Mouse (Mus musculus) stomach, embryonic 14.5 days (tissue): ENCODE data around the gene Tmpo. TPM values are rescaled to one million over a fixed set of nuclear protein-coding genes. Genes with fewer than 3 reads are reported as not detected.

Experiments
- ATAC-seq: fragments of 200-750 bp; cut with Nextera tagmentation; 2 replicates; pipeline ENCODE4 v1.8.0; 2017; ENCODE audit warnings: low read depth, moderate TSS enrichment; ENCODE audit not compliant: insufficient number of reproducible peaks, insufficient read depth, low FRiP score
- H3K27ac ChIP-seq: fragments of 300-500 bp; sonication (generic); 2 replicates; pipeline ENCODE4 v1.5.1; 2014; ENCODE audit warnings: mild to moderate bottlenecking, low read length, moderate library complexity, mixed read lengths
- H3K27me3 ChIP-seq: fragments of 300-500 bp; sonication (generic); 2 replicates; pipeline ENCODE4 v1.6.1; 2014; ENCODE audit warnings: low read length, control low read depth, mixed read lengths; ENCODE audit not compliant: control insufficient read depth, insufficient read depth
- H3K36me3 ChIP-seq: fragments of 300-500 bp; sonication (generic); 2 replicates; pipeline ENCODE4 v1.6.1; 2014; ENCODE audit warnings: mild to moderate bottlenecking, control low read depth, low read length, moderate library complexity, mixed read lengths; ENCODE audit not compliant: control insufficient read depth, insufficient read depth
- H3K4me1 ChIP-seq: fragments of 300-500 bp; sonication (generic); 2 replicates; pipeline ENCODE4 v1.6.1; 2014; ENCODE audit warnings: low read length, control low read depth, mixed read lengths; ENCODE audit not compliant: control insufficient read depth, insufficient read depth
- H3K4me2 ChIP-seq: fragments of 300-500 bp; sonication (generic); replicated peaks from 2 replicates; pipeline ENCODE4 v1.6.1; 2014; ENCODE audit warnings: low read depth, low read length, control low read depth
- H3K4me3 ChIP-seq: fragments of 300-500 bp; sonication (generic); 2 replicates; pipeline ENCODE4 v1.5.1; 2014; ENCODE audit warnings: low read depth, low read length, control low read depth
- H3K9ac ChIP-seq: fragments of 300-500 bp; sonication (generic); replicated peaks from 2 replicates; pipeline ENCODE4 v1.6.1; 2014; ENCODE audit warnings: low read depth, mild to moderate bottlenecking, control low read depth, low read length, moderate library complexity, mixed read lengths
- H3K9me3 ChIP-seq: fragments of 300-500 bp; sonication (generic); 2 replicates; pipeline ENCODE4 v1.6.1; 2016; ENCODE audit warnings: low read depth, low read length, control low read depth; ENCODE audit not compliant: control insufficient read depth
- WGBS: fragments of 180-500 bp; shearing (Covaris S2); extraction: QIAGEN DNeasy Blood & Tissue Kit; methylation state at CpG from one replicate; pipeline ENCODE4 v1.1.7; 2014; 5-methylcytosine and 5-hydroxymethylcytosine counted together
- polyA plus RNA-seq: library from polyadenylated mRNA; unstranded; fragments of >200 nt; fragmentation: Nextera tagmentation; extraction: Ambion mirVana; gene quantifications from 2 replicates; pipeline ENCODE4 v1.2.1, GENCODE M21; 2014

The Tmpo gene
- polyA plus RNA-seq, 1 experiment from 2014 or later = 236 TPM

- Histone ChIP-seq H3K27ac (no peak overlapping the region), H3K4me3 (no peak overlapping the region), H3K4me1 (no peaks in the 10 kb centered on the region), H3K4me2 (no peak overlapping the region), H3K9me3 (no peaks in the 10 kb centered on the region), H3K27me3 (no peaks in the 10 kb centered on the region), H3K9ac (no peak overlapping the region), H3K36me3 (no peaks in the 10 kb centered on the region; the same call in 1 of the 2 replicates)
- ATAC-seq = no peak
- 93% methylated on average over 14 of the region's 14 CpGs for WGBS
Observed at GRCm38 (mm10) chr10:91102799-91103590, 78.1 kb downstream of the Tmpo start.

- no peak overlapping the region for H3K27ac ChIP-seq
- ATAC-seq = no peak
- no peak overlapping the region for H3K4me3 ChIP-seq
- no peak overlapping the region for H3K9ac ChIP-seq
- 95% methylated on average over 25 of the region's 25 CpGs for WGBS
- no peaks in the 10 kb centered on the region for H3K4me1 ChIP-seq
- no peaks in the 10 kb centered on the region for H3K9me3 ChIP-seq
- H3K27me3 ChIP-seq = no peaks in the 10 kb centered on the region
- no peaks in the 10 kb centered on the region; the same call in 1 of the 2 replicates for H3K36me3 ChIP-seq
- H3K4me2 ChIP-seq = no peak overlapping the region
Observed at GRCm38 (mm10) chr10:91101936-91102335, 79.2 kb downstream of the Tmpo start.

- Histone ChIP-seq H3K4me3 (no peak overlapping the region), H3K36me3 (no peaks in the 10 kb centered on the region; the same call in 1 of the 2 replicates), H3K4me1 (no peaks in the 10 kb centered on the region), H3K9ac (no peak overlapping the region), H3K27ac (no peak overlapping the region), H3K9me3 (no peaks in the 10 kb centered on the region), H3K4me2 (no peak overlapping the region), H3K27me3 (no peaks in the 10 kb centered on the region)
- no peak for ATAC-seq
- WGBS = 82% methylated on average over 1 of the region's 1 CpGs
Observed at GRCm38 (mm10) chr10:91100101-91100500, 81.0 kb downstream of the Tmpo start.

- H3K27me3 ChIP-seq = no peaks in the 10 kb centered on the region
- 92% methylated on average over 8 of the region's 8 CpGs for WGBS
- H3K4me1 ChIP-seq = no peaks in the 10 kb centered on the region
- ATAC-seq = no peak
- no peak overlapping the region for H3K27ac ChIP-seq
- H3K36me3 ChIP-seq = peaks cover 9% of the 10 kb centered on the region
- H3K4me3 ChIP-seq = no peak overlapping the region
- no peak overlapping the region for H3K9ac ChIP-seq
- H3K4me2 ChIP-seq = no peak overlapping the region
- no peaks in the 10 kb centered on the region for H3K9me3 ChIP-seq
Observed at GRCm38 (mm10) chr10:91098056-91098455, 83.1 kb downstream of the Tmpo start.

Other genes starting within 250 kb of the Tmpo start
- 24.5 and 27.6 TPM in 2 replicates for gene Apaf1, start 98.5 kb downstream of the Tmpo start, polyA plus RNA-seq
- 51.9 and 54.1 TPM in 2 replicates for gene Ikbip, start 98.4 kb downstream of the Tmpo start, polyA plus RNA-seq
- 501 and 502 TPM in 2 replicates for gene Slc25a3, start 57.3 kb downstream of the Tmpo start, polyA plus RNA-seq